Mouse (Mus musculus): ENCODE results near the gene Prkar1b.

GRCm38 (mm10) chr5:138974911-138975485 lies 174.8 kb downstream of the Prkar1b start:
- no peak for TF ChIP-seq CTCF (IDR thresholded peaks at IDR 0.05; ENCODE audit: insufficient read depth, low read length)
- TF ChIP-seq POLR2A (IDR thresholded peaks at IDR 0.05; ENCODE audit: borderline replicate concordance, extremely low read depth, low read depth, low read length), result no peak
